Mouse (Mus musculus) heart, embryonic 10.5 days (tissue): ENCODE results near the gene Gbx2. TPM values are rescaled to one million over a fixed set of nuclear protein-coding genes. Genes with fewer than 3 reads are reported as not detected.
A peak's percentile ranks its signal among the peaks of the same experiment; 100 is the strongest.

Experiments
- DNase-seq: peaks from one replicate; pipeline ENCODE4 v3.0.0-alpha.2; 2017; ENCODE audit warnings: low spot score
- H3K27ac ChIP-seq: fragments of 300-500 bp; sonication (generic); 2 replicates; pipeline ENCODE4 v1.5.1; 2016; ENCODE audit warnings: mild to moderate bottlenecking
- H3K27me3 ChIP-seq: fragments of 300-500 bp; sonication (generic); 2 replicates; pipeline ENCODE4 v1.6.1; 2016; ENCODE audit warnings: mild to moderate bottlenecking; ENCODE audit not compliant: poor library complexity, insufficient read depth, severe bottlenecking
- H3K36me3 ChIP-seq: fragments of 300-500 bp; sonication (generic); 2 replicates; pipeline ENCODE4 v1.6.1; 2016; ENCODE audit warnings: mild to moderate bottlenecking, moderate library complexity
- H3K4me1 ChIP-seq: fragments of 300-500 bp; sonication (generic); 2 replicates; pipeline ENCODE4 v1.6.1; 2016; ENCODE audit warnings: mild to moderate bottlenecking
- H3K4me3 ChIP-seq: fragments of 300-500 bp; sonication (generic); 2 replicates; pipeline ENCODE4 v1.5.1; 2016; ENCODE audit warnings: mild to moderate bottlenecking, moderate library complexity
- H3K9me3 ChIP-seq: fragments of 300-500 bp; sonication (generic); 2 replicates; pipeline ENCODE4 v1.6.1; 2016; ENCODE audit warnings: mild to moderate bottlenecking, moderate library complexity
- WGBS: fragments of 180-500 bp; shearing (Covaris S2); methylation state at CpG from one replicate; pipeline ENCODE4 v1.1.7; 2016; 5-methylcytosine and 5-hydroxymethylcytosine counted together
- polyA plus RNA-seq: library from polyadenylated mRNA; unstranded; fragments of >200 nt; fragmentation: Nextera tagmentation; extraction: Ambion mirVana; gene quantifications from 2 replicates; pipeline ENCODE4 v1.2.1, GENCODE M21; 2016

The Gbx2 gene
- polyA plus RNA-seq, 1 experiment from 2014 or later = 1.9 TPM

- Histone ChIP-seq H3K4me3 (no peak overlapping the region), H3K9me3 (no peaks in the 10 kb centered on the region), H3K4me1 (peaks cover 14% of the 10 kb centered on the region), H3K27ac (no peak overlapping the region), H3K36me3 (peaks cover 32% of the 10 kb centered on the region), H3K27me3 (no peaks in the 10 kb centered on the region)
- DNase-seq = no peak
- 29% methylated on average over 4 of the region's 4 CpGs for WGBS
Measured at GRCm38 (mm10) chr1:89885696-89886095, 45.3 kb downstream of the Gbx2 start.

DNA sequence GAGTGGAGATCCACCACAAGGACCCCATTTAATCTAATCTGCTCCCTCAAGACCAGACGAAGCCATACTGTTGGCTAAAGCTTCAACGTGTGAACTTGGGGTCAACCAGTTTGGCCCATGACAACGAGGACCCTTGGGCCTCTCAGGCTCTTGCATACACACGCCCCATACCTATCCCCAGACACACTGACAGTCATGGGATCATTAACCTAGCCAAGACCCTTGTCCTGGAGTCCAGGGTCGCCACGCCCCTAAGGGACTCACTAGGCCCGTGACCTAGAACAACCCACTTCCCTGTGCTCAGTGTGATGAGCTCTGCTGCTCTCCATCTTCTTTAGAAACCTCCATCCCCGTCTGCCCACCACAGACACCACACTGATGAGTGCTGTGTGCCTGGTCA, 46.6 kb downstream of the Gbx2 start:
- no peaks in the 10 kb centered on the region for H3K27me3 ChIP-seq
- 86% methylated on average over 8 of the region's 8 CpGs for WGBS
- H3K4me3 ChIP-seq = no peak overlapping the region
- no peaks in the 10 kb centered on the region for H3K9me3 ChIP-seq
- no peak for DNase-seq
- no peak overlapping the region for H3K27ac ChIP-seq
- H3K4me1 ChIP-seq = peaks cover 22% of the 10 kb centered on the region
- H3K36me3 ChIP-seq = peaks cover 22% of the 10 kb centered on the region

- Histone ChIP-seq H3K36me3 (0 out of 2 replicates have a peak, but pooled peaks cover 2% of the 10 kb centered on the region), H3K4me3 (no peak overlapping the region), H3K4me1 (peaks cover 27% of the 10 kb centered on the region), H3K27ac (no peak overlapping the region), H3K27me3 (no peaks in the 10 kb centered on the region), H3K9me3 (no peaks in the 10 kb centered on the region)
- no peak for DNase-seq
- 69% methylated on average over 10 of the region's 10 CpGs for WGBS
Measured at GRCm38 (mm10) chr1:89880834-89881233, 50.1 kb downstream of the Gbx2 start.

DNA sequence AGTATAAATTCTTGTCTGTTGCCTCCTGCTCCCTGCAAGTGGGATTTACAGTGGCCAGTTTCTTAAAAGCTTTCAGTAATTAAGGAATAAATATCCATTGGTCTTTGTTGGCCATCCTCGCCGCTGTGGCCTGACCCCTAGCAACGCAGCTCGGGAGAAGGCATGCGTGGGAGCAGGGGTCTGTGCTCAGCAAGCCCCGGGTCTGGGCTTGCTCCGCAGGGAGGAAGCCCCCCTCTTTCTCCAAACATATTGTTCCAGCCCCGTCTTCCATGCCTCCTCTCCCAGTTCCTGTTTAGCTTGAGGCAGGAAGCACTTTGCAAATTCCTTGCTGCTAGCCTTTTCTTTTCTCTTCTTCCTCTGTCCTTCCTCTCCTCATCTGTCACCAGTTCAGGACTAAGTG, 50.8 kb downstream of the Gbx2 start:
- no peak for DNase-seq
- 0 out of 2 replicates have a peak, but pooled peaks cover 2% of the 10 kb centered on the region for H3K36me3 ChIP-seq
- H3K4me3 ChIP-seq = no peak overlapping the region
- H3K27me3 ChIP-seq = no peaks in the 10 kb centered on the region
- peaks cover 22% of the 10 kb centered on the region; the same call in 1 of the 2 replicates for H3K4me1 ChIP-seq
- peak overlapping the region; percentile 37; the same call in 1 of the 2 replicates for H3K27ac ChIP-seq
- no peaks in the 10 kb centered on the region for H3K9me3 ChIP-seq
- WGBS = 48% methylated on average over 8 of the region's 8 CpGs

- Histone ChIP-seq H3K27ac (no peak overlapping the region), H3K27me3 (no peaks in the 10 kb centered on the region), H3K9me3 (no peaks in the 10 kb centered on the region), H3K4me3 (no peak overlapping the region), H3K36me3 (0 out of 2 replicates have a peak, but pooled peaks cover 2% of the 10 kb centered on the region), H3K4me1 (peaks cover 16% of the 10 kb centered on the region; the same call in 1 of the 2 replicates)
- no peak for DNase-seq
- 80% methylated on average over 11 of the region's 11 CpGs for WGBS
Measured at GRCm38 (mm10) chr1:89878496-89878895, 52.5 kb downstream of the Gbx2 start.

Other genes starting within 250 kb of the Gbx2 start
- gene Asb18, start 83.5 kb upstream of the Gbx2 start, polyA plus RNA-seq = 0.63 and 0.93 TPM in 2 replicates
- 0.11 and 0.16 TPM in 2 replicates for gene Iqca, start 222.2 kb upstream of the Gbx2 start, polyA plus RNA-seq